Mouse (Mus musculus): ENCODE data around the gene Trmt6. TPM values are rescaled to one million over a fixed set of nuclear protein-coding genes. Genes with fewer than 3 reads are reported as not detected.

The Trmt6 gene
- 31.7 and 37.2 TPM in 2 replicates for polyA plus RNA-seq (2016; fragmentation: Nextera tagmentation; extraction: Ambion mirVana)

DNA sequence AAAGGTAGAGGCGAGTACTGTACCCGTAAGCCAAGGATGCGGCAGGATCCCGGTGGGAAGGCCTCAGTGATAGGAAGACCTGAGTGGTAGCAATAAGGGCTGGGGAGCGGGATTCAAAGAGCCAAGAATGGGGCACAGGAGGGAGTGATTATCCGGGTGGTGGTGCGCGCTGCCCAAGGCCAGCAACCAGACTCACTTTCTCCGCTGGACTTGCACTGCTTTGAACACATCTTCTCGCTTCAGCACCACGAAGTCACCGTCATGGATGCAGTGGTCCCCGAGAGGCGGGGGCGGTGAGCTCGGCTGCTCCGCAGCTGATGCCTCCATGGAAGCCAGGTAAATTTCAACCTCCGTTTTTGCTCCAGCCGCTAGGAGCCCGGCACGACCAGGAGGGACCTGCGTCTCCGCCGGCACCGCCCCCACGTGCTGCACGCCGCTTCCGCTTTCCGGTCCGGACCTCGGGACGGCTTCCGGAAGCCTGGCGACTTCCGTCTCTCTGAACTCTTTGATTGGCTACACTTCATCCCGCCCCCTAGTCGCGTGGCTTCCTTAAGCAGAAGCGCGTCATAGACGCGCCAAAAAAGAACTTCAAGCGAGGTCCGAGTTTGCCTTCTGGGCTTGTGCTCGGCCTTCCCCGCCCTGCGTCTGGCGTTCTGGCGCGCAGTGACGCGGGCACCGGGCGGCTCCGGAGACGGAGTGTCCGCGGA, at the start of gene Trmt6, which contains the start of gene Mcm8:
Gene Trmt6 (minus strand): TSS at position 448 of the 707 bp plus-strand sequence.
Gene Mcm8 (plus strand): TSS at position 534 of the 707 bp plus-strand sequence.
- Histone ChIP-seq H3K4me3 (peak within 1 kb of the TSS; percentile 84), H3K27me3 (ENCODE audit: insufficient read depth, poor library complexity, severe bottlenecking) (no peaks in the 10 kb centered on the region), H3K27ac (peak within 1 kb of the TSS; percentile 89), H3K4me1 (replicated peaks) (peaks cover 26% of the 10 kb centered on the region), H3K36me3 (peaks cover 48% of the 10 kb centered on the region), H3K9me3 (no peaks in the 10 kb centered on the region)
- WGBS, result under 1% methylated on average over 59 of the region's 59 CpGs
- DNase-seq (ENCODE audit: low spot score), result peak; percentile 95

DNA sequence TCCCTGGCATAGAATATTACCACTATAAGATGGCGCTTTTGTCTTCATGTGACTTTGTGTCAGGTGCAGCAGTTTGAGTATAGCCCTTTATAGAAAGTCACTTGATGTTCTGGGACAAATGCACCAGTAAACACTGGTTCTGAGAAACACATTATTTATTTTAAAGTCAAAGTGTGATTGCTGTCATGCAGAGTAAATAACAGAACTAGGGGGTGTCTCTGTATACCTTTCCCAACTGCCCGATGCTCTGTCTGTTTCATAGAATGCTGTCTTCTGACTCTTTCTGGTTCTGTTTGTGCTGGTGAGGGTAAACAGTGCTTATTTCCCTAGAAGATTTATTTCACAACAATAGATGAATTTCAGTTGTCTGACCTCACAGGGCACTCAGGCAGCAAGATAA, 47.5 kb upstream of the Trmt6 start:
- peaks cover 35% of the 10 kb centered on the region for H3K36me3 ChIP-seq
- no peak for DNase-seq (ENCODE audit: low spot score)
- H3K4me1 ChIP-seq (replicated peaks), result no peaks in the 10 kb centered on the region

DNA sequence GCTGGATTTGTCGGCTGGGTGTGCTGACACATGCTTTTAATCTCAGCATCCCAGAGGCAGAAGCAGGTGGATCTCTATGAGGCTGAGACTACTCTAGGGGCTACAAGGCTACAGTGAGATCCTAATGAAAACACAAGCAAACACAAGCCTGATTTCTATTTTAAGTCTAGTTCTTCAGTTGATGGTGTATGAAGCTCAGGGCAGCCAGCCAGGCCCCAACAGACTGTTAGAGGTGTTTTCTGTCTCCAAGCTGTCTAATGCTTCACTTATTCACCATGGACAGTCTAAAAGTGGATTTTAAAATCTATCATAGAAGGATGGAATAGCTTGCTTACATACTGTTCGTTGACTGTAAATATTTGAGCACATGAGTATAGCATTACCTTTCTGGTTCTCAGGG, 45.6 kb upstream of the Trmt6 start:
- H3K36me3 ChIP-seq, result peaks cover 33% of the 10 kb centered on the region
- no peak for DNase-seq (ENCODE audit: low spot score)
- no peak overlapping the region for H3K4me3 ChIP-seq
- H3K27ac ChIP-seq, result no peak overlapping the region
- WGBS, result 96% methylated on average over 2 of the region's 2 CpGs
- H3K27me3 ChIP-seq (ENCODE audit: insufficient read depth, poor library complexity, severe bottlenecking), result no peaks in the 10 kb centered on the region
- H3K9me3 ChIP-seq, result no peaks in the 10 kb centered on the region
- no peaks in the 10 kb centered on the region for H3K4me1 ChIP-seq (replicated peaks)

More for the DNA sequence above, 47.5 kb upstream of the Trmt6 start:
- no peaks in the 10 kb centered on the region for H3K27me3 ChIP-seq (ENCODE audit: insufficient read depth, poor library complexity, severe bottlenecking)
- no peak overlapping the region for H3K27ac ChIP-seq
- H3K4me3 ChIP-seq, result no peak overlapping the region
- H3K9me3 ChIP-seq, result no peaks in the 10 kb centered on the region
- WGBS, result 96% methylated on average over 2 of the region's 2 CpGs

DNA sequence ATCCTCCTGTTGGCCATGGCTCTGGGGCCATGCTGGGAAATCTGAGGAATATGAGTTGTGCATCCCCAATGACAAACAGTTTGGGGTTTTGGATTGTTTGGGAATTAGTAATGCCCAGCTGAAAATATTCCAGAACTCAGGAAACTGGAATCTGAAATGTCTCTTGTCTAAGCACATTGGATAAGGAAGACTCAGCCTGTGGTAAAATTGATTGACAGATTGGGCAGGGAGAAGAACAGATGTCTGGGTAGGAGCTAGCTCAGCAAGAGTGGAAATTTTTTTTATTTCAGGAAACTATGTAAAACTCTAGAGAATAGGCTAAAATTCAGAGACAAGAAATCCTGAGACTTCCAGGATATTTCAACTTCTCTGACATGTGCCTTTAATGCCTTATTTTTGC, 44.6 kb upstream of the Trmt6 start:
- H3K27ac ChIP-seq, result no peak overlapping the region
- H3K4me3 ChIP-seq, result no peak overlapping the region
- no peaks in the 10 kb centered on the region for H3K27me3 ChIP-seq (ENCODE audit: insufficient read depth, poor library complexity, severe bottlenecking)
- peaks cover 32% of the 10 kb centered on the region for H3K36me3 ChIP-seq
- no peaks in the 10 kb centered on the region for H3K4me1 ChIP-seq (replicated peaks)
- no peak for DNase-seq (ENCODE audit: low spot score)
- no peaks in the 10 kb centered on the region for H3K9me3 ChIP-seq

DNA sequence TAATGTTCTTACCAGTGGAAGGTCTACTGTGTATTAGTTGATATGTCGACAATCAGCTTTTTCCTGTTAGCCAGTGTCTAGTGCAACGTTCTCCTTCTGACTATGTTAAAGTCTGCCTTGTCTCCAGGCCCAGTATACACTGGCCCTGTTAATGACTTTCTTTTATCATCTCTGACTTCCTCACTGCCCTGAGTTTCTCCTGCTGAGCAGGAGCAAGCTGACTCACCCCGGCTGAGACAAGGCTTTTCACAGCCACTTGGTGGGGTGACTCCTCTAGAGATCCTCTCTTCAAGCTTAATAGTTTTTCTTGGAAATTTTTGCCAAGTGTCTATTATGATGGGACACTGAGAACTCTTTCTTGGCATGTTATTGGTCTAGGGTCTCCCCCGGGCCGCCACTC, 40.5 kb upstream of the Trmt6 start:
- DNase-seq (ENCODE audit: low spot score), result no peak
- H3K36me3 ChIP-seq, result peaks cover 44% of the 10 kb centered on the region
- no peak overlapping the region for H3K27ac ChIP-seq
- H3K4me3 ChIP-seq, result no peak overlapping the region
- no peaks in the 10 kb centered on the region for H3K9me3 ChIP-seq
- WGBS, result 83% methylated on average over 5 of the region's 5 CpGs
- no peaks in the 10 kb centered on the region for H3K4me1 ChIP-seq (replicated peaks)
- no peaks in the 10 kb centered on the region for H3K27me3 ChIP-seq (ENCODE audit: insufficient read depth, poor library complexity, severe bottlenecking)

DNA sequence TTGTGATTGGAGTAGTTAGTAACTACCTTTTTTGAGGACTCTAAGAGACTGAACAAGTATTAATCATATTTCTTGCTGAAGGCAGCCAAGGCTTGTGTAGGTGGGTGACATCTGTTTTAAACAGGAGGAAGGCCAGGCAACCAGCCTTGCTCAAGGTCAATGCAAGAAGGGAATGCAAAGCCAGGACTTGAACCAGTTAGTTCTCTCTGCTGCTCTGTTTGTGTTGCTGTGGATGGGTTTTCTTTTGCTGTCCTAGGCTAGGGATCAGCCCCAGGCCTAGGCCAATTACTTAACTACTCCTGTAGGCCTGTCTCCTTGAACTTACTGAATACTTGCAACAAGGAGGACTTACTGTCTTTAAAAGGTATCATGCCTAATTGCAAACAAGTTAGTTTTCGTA, 37.2 kb upstream of the Trmt6 start:
- H3K36me3 ChIP-seq, result peaks cover 58% of the 10 kb centered on the region
- peaks cover 4% of the 10 kb centered on the region for H3K4me1 ChIP-seq (replicated peaks)
- no peaks in the 10 kb centered on the region for H3K9me3 ChIP-seq
- WGBS, result 90% methylated on average over 1 of the region's 1 CpGs
- DNase-seq (ENCODE audit: low spot score), result no peak
- H3K27me3 ChIP-seq (ENCODE audit: insufficient read depth, poor library complexity, severe bottlenecking), result no peaks in the 10 kb centered on the region
- H3K27ac ChIP-seq, result no peak overlapping the region
- H3K4me3 ChIP-seq, result no peak overlapping the region

DNA sequence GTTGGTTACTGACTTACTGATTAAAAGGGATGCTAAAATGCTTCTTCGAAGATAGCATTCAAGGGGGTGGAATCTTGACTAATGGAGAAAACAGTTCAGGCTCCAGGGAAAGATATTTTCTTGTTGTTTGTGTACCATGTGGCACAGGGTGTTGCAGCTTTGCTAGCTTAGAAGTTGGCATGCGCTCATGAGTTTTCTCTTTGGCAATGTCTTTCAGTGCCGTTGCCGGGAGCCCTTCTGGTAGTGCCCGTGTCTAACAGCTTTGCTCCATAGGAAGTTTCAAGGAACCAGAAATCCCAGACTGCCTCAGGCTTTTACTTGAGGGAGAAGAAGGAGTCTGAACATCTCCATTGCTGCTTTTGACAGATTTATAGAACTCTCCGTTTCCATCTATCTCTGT, 33.3 kb upstream of the Trmt6 start:
- Histone ChIP-seq H3K4me1 (replicated peaks) (peaks cover 19% of the 10 kb centered on the region), H3K4me3 (no peak overlapping the region), H3K36me3 (peaks cover 43% of the 10 kb centered on the region), H3K27me3 (ENCODE audit: insufficient read depth, poor library complexity, severe bottlenecking) (no peaks in the 10 kb centered on the region), H3K27ac (no peak overlapping the region), H3K9me3 (no peaks in the 10 kb centered on the region)
- WGBS, result 94% methylated on average over 6 of the region's 6 CpGs
- DNase-seq (ENCODE audit: low spot score), result no peak

DNA sequence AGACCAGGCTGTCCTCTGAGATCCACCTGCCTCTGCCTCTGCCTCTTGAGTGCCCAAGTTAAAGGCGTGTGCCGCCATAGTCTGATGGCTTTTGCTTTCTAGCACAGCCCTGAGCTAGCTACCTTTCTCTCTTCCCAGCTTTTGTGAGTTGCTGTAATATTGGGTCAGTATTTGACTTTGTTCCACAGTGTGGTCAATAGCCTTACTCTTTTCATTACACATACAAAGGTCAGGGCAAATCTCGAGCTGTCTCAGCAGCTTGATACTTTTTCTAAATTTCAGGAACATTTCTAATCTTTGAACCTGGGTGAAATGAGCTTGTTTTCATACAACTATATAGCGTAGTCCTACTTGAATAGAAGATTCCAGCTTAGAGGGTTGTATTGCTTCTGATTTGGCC, 32.5 kb upstream of the Trmt6 start:
- Histone ChIP-seq H3K9me3 (no peaks in the 10 kb centered on the region), H3K4me3 (peak overlapping the region; percentile 90)

DNA sequence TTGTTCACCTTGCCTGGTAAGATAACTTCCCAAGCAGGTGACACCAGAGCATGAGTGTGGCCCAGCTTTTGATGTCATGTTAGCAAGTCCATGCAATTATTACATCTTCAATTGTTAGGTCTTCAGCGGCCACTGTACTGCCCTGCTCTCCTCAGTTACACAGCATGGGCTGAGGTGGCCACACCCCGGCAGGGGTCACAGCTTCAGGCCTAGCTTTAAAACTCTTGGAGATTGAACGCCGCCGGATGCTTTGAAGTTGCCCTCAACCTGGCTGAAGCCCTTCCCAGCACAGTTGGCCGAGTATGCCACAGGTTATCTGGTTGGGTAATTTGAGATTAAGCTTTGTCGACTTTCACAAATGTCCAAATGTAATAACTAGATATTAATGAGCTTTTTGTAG, 31.7 kb upstream of the Trmt6 start:
- Histone ChIP-seq H3K27ac (no peak overlapping the region), H3K4me1 (replicated peaks) (peaks cover 19% of the 10 kb centered on the region), H3K27me3 (ENCODE audit: insufficient read depth, poor library complexity, severe bottlenecking) (no peaks in the 10 kb centered on the region), H3K36me3 (peaks cover 35% of the 10 kb centered on the region), H3K9me3 (no peaks in the 10 kb centered on the region), H3K4me3 (peak overlapping the region; percentile 90)
- DNase-seq (ENCODE audit: low spot score), result peak; percentile 3
- WGBS, result 46% methylated on average over 7 of the region's 7 CpGs

More for the DNA sequence above, 32.5 kb upstream of the Trmt6 start:
- H3K27me3 ChIP-seq (ENCODE audit: insufficient read depth, poor library complexity, severe bottlenecking), result no peaks in the 10 kb centered on the region
- peaks cover 19% of the 10 kb centered on the region for H3K4me1 ChIP-seq (replicated peaks)
- DNase-seq (ENCODE audit: low spot score), result no peak
- no peak overlapping the region for H3K27ac ChIP-seq
- WGBS, result 96% methylated on average over 4 of the region's 4 CpGs
- H3K36me3 ChIP-seq, result peaks cover 35% of the 10 kb centered on the region

DNA sequence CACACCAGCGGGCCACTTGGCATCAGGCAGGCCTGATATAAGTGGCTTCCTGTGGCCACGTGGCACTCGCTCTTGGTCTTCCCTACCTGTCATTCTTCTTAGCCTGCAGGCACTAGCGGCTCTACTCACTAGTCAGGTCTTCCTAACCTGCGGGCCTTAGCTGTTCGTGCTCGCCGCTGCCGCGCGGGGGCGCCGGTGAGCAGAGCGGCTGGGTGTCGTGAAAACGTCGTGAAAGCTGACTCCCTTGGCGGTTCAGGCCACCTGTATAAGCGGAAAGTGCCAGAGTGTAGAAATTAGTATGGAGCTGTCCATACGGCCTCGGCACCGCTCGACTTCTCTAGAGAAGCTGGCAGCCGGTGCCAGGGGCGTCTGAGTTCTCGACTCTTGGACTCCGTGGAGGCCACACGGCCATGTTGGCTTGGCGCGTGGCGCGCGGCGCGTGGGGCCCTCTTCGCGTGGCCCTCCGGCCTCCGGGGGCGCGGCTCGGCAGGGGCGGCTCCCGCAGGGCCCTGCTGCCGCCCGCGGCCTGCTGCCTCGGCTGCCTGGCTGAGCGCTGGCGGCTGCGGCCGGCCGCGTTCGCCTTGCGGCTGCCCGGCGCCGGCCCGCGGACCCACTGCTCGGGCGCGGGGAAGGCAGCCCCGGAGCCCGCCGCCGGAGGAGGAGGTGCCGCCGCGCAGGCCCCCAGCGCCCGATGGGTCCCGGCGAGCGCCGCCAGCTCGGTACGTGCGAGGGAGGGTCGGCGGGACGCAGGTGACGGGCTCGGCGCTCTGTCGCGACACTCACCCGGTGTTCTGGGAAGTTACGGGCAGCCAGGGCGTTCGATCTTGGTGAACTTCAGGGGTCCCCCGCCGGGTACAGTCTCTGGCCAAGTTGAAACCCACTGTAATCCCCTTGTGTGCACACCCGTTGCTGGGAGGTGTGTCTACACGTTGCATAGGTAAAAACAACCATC, 30.8 kb upstream of the Trmt6 start, which contains the start of gene Crls1:
Gene Crls1 (plus strand): TSS at position 260 of the 952 bp plus-strand sequence.
- Histone ChIP-seq H3K4me1 (replicated peaks) (peaks cover 19% of the 10 kb centered on the region), H3K27me3 (ENCODE audit: insufficient read depth, poor library complexity, severe bottlenecking) (no peaks in the 10 kb centered on the region), H3K4me3 (peak within 1 kb of the TSS; percentile 90), H3K27ac (peak within 1 kb of the TSS; percentile 92), H3K9me3 (no peaks in the 10 kb centered on the region), H3K36me3 (peaks cover 34% of the 10 kb centered on the region)
- peak; percentile 98 for DNase-seq (ENCODE audit: low spot score)
- under 1% methylated on average over 96 of the region's 96 CpGs for WGBS

DNA sequence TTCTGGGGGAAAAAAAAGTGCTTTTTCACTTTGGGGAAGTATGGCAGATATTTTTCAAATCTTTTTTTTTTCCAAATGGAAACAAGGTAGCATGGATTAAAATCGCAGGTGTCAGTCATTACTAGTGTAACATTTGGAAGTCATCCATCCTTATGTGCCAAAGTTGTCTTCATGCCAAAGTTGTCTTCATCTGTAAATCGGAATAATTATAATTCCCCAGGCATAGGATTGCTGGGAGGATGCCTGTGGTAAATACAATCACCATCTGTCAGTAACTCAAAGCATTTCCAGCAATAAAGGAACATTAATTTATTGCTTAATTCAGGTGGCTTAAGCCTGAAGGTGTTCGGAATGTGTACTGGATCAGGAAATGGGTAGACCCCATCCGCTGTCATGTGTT, 25.2 kb upstream of the Trmt6 start:
- peaks cover 66% of the 10 kb centered on the region for H3K36me3 ChIP-seq
- 96% methylated on average over 4 of the region's 4 CpGs for WGBS
- no peaks in the 10 kb centered on the region for H3K9me3 ChIP-seq
- no peak for DNase-seq (ENCODE audit: low spot score)
- H3K4me3 ChIP-seq, result no peak overlapping the region
- H3K27me3 ChIP-seq (ENCODE audit: insufficient read depth, poor library complexity, severe bottlenecking), result no peaks in the 10 kb centered on the region
- no peak overlapping the region for H3K27ac ChIP-seq
- H3K4me1 ChIP-seq (replicated peaks), result no peaks in the 10 kb centered on the region; the same call in 1 of the 2 replicates

DNA sequence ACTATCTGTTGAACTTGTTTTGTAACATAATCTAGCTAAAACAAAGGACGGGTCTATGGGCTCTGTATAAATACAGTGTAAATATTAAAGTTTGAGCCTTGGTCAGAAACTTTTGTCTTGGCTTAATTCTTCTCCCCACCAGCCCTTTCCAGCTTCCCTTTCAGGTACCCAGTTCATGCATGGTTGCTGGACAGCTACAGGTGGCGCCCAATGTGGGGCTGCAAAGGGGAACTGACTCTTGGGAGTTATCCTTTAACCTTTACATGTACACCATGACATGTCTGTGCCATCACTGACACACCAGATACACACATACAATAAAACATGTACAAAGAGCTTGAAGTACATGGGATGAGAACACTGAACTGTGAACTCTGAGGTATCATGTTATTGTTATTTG, 12.9 kb downstream of the Trmt6 start:
- no peak for DNase-seq (ENCODE audit: low spot score)
- Histone ChIP-seq H3K4me3 (no peak overlapping the region), H3K27me3 (ENCODE audit: insufficient read depth, poor library complexity, severe bottlenecking) (no peaks in the 10 kb centered on the region), H3K36me3 (peaks cover 56% of the 10 kb centered on the region), H3K27ac (no peak overlapping the region), H3K9me3 (0 out of 2 replicates have a peak, but pooled peaks cover 5% of the 10 kb centered on the region), H3K4me1 (replicated peaks) (no peaks in the 10 kb centered on the region)
- 92% methylated on average over 2 of the region's 2 CpGs for WGBS

DNA sequence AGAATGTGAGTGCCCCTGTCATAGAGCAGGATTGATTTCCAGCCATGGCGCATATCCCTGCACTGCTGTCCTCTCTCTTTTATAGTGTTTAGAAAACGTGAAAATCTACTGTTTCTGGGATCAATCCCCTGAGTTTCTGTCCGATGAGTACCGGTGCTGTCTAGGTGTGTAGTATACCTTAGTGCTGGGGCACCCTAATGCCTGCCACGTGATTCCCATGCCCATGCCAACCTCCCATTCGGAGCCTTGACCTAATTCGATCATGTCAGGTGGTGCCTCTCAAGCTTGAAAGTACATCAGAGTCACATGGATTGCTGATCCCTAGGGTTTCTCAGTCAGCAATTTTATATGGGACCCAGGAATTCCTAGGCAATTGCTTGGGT, 21.7 kb downstream of the Trmt6 start:
- Histone ChIP-seq H3K4me1 (replicated peaks) (no peaks in the 10 kb centered on the region), H3K9me3 (no peaks in the 10 kb centered on the region), H3K27me3 (ENCODE audit: insufficient read depth, poor library complexity, severe bottlenecking) (no peaks in the 10 kb centered on the region), H3K36me3 (peaks cover 7% of the 10 kb centered on the region; the same call in 1 of the 2 replicates), H3K27ac (no peak overlapping the region), H3K4me3 (no peak overlapping the region)
- no peak for DNase-seq (ENCODE audit: low spot score)
- whole genome bisulfite sequencing, result 82% methylated on average over 7 of the region's 7 CpGs

Data from hindbrain, embryonic 10.5 days (tissue).